In genomic region chr1:92594111-92594510, GRCm38 (mm10) we compare ENCODE assay signal across 23 mouse cellular contexts. TPM values are rescaled to one million over a fixed set of nuclear protein-coding genes. Genes with fewer than 3 reads are reported as not detected.
DNase-seq lines count a peak whose midpoint lies in the region; ATAC-seq and TF ChIP-seq lines count a peak whose summit lies in the region.
"Had no signal": no experiment of that assay in that cellular context is flagged by ENCODE, and none has a peak within 500 bp of the region (broad histone marks: within the 10 kb centered on the region; RNA-seq: fewer than 3 reads in every experiment).

TSS of gene Olfr1411 (plus strand) at chr1:92594411.

- no peak for ATAC-seq in intestine, embryonic 14.5 days (replicated peaks; ENCODE audit: low FRiP score, low TSS enrichment, low read depth)
- ATAC-seq in intestine, embryonic 16.5 days, result no peak
- no peak for ATAC-seq in liver, embryonic 11.5 days (replicated peaks; ENCODE audit: low FRiP score)
- no peak for ATAC-seq in liver, postnatal 0 days
- ATAC-seq: activated CD4-positive, CD25-positive, alpha-beta regulatory T cell, adult 4 months; CD4-positive, CD25-positive, alpha-beta regulatory T cell, adult 4 months; Patski had no signal

- H3K9me3 ChIP-seq in intestine, embryonic 14.5 days (ENCODE audit: control insufficient read depth, low read length), result no peaks in the 10 kb centered on the region
- no peaks in the 10 kb centered on the region for H3K9me3 ChIP-seq in intestine, embryonic 16.5 days (ENCODE audit: control insufficient read depth, low read length)
- no peaks in the 10 kb centered on the region for H3K9me3 ChIP-seq in liver, embryonic 11.5 days (ENCODE audit: control insufficient read depth, low read length)
- no peaks in the 10 kb centered on the region for H3K9me3 ChIP-seq in liver, postnatal 0 days (ENCODE audit: low read length)
- H3K9me3 ChIP-seq in limb, embryonic 10.5 days (replicated peaks), result no peaks in the 10 kb centered on the region
- H3K9me3 ChIP-seq: G1E had no signal

- no peak within 1 kb of the TSS for H3K4me3 ChIP-seq in intestine, embryonic 14.5 days (ENCODE audit: low read depth, low read length)
- H3K4me3 ChIP-seq in intestine, embryonic 16.5 days (ENCODE audit: low read length), result no peak within 1 kb of the TSS
- no peak within 1 kb of the TSS for H3K4me3 ChIP-seq in liver, embryonic 11.5 days (ENCODE audit: low read depth, low read length)
- H3K4me3 ChIP-seq in liver, postnatal 0 days (ENCODE audit: low read depth, low read length), result no peak within 1 kb of the TSS
- H3K4me3 ChIP-seq in limb, embryonic 10.5 days, result no peak within 1 kb of the TSS

- H3K27me3 ChIP-seq in intestine, embryonic 14.5 days (replicated peaks; ENCODE audit: control insufficient read depth, insufficient read depth, low read length), result no peaks in the 10 kb centered on the region
- H3K27me3 ChIP-seq in intestine, embryonic 16.5 days (replicated peaks; ENCODE audit: control insufficient read depth, insufficient read depth, low read length), result no peaks in the 10 kb centered on the region
- H3K27me3 ChIP-seq in liver, embryonic 11.5 days (replicated peaks; ENCODE audit: control insufficient read depth, insufficient read depth, low read length), result no peaks in the 10 kb centered on the region
- H3K27me3 ChIP-seq in liver, postnatal 0 days (ENCODE audit: insufficient read depth, low read length), result no peaks in the 10 kb centered on the region
- H3K27me3 ChIP-seq in limb, embryonic 10.5 days (ENCODE audit: low read depth, poor library complexity, severe bottlenecking), result no peaks in the 10 kb centered on the region

- H3K36me3 ChIP-seq in intestine, embryonic 14.5 days (ENCODE audit: control insufficient read depth, insufficient read depth, low read length), result no peaks in the 10 kb centered on the region
- H3K36me3 ChIP-seq in intestine, embryonic 16.5 days (ENCODE audit: control insufficient read depth, insufficient read depth, low read length), result no peaks in the 10 kb centered on the region
- H3K36me3 ChIP-seq in liver, embryonic 11.5 days (ENCODE audit: control insufficient read depth, insufficient read depth, low read length), result no peaks in the 10 kb centered on the region
- H3K36me3 ChIP-seq in liver, postnatal 0 days (replicated peaks; ENCODE audit: insufficient read depth, low read length), result no peaks in the 10 kb centered on the region
- no peaks in the 10 kb centered on the region for H3K36me3 ChIP-seq in limb, embryonic 10.5 days
- H3K36me3 ChIP-seq: G1E had no signal

- H3K4me2 ChIP-seq in intestine, embryonic 14.5 days (ENCODE audit: low read length), result no peak within 1 kb of the TSS
- H3K4me2 ChIP-seq in intestine, embryonic 16.5 days (ENCODE audit: low read depth, low read length), result no peak within 1 kb of the TSS
- no peak within 1 kb of the TSS for H3K4me2 ChIP-seq in liver, embryonic 11.5 days
- no peak within 1 kb of the TSS for H3K4me2 ChIP-seq in liver, postnatal 0 days (ENCODE audit: low read depth, low read length)

- no peak within 1 kb of the TSS for H3K27ac ChIP-seq in intestine, embryonic 14.5 days (ENCODE audit: low read depth)
- H3K27ac ChIP-seq in intestine, embryonic 16.5 days (ENCODE audit: low read length), result no peak within 1 kb of the TSS
- no peak within 1 kb of the TSS for H3K27ac ChIP-seq in liver, embryonic 11.5 days (ENCODE audit: low read depth, low read length)
- no peak within 1 kb of the TSS for H3K27ac ChIP-seq in liver, postnatal 0 days (ENCODE audit: low read depth)
- no peak within 1 kb of the TSS for H3K27ac ChIP-seq in limb, embryonic 10.5 days

- no peak for TF ChIP-seq CTCF in liver, postnatal 0 days (IDR thresholded peaks at IDR 0.05; ENCODE audit: low read depth)

- no peak within 1 kb of the TSS for H3K9ac ChIP-seq in intestine, embryonic 14.5 days (ENCODE audit: low read length)
- no peak within 1 kb of the TSS for H3K9ac ChIP-seq in intestine, embryonic 16.5 days (ENCODE audit: low read depth, low read length)
- no peak within 1 kb of the TSS for H3K9ac ChIP-seq in liver, embryonic 11.5 days (ENCODE audit: low read depth, low read length)
- no peak within 1 kb of the TSS for H3K9ac ChIP-seq in liver, postnatal 0 days (replicated peaks)

- TF ChIP-seq EP300 in liver, postnatal 0 days (IDR thresholded peaks at IDR 0.05; ENCODE audit: low read depth), result no peak

- H3K4me1 ChIP-seq in intestine, embryonic 14.5 days (replicated peaks; ENCODE audit: control insufficient read depth, insufficient read depth, low read length), result no peaks in the 10 kb centered on the region
- no peaks in the 10 kb centered on the region for H3K4me1 ChIP-seq in intestine, embryonic 16.5 days (ENCODE audit: control insufficient read depth, insufficient read depth, low read length)
- no peaks in the 10 kb centered on the region for H3K4me1 ChIP-seq in liver, embryonic 11.5 days (replicated peaks; ENCODE audit: control insufficient read depth, insufficient read depth, low read length)
- H3K4me1 ChIP-seq in liver, postnatal 0 days (ENCODE audit: insufficient read depth), result no peaks in the 10 kb centered on the region
- no peaks in the 10 kb centered on the region for H3K4me1 ChIP-seq in limb, embryonic 10.5 days

- DNase-seq in intestine, embryonic 14.5 days (ENCODE audit: low spot score), result peak; percentile 31
- peak; percentile 11 for DNase-seq in liver, embryonic 11.5 days (ENCODE audit: low spot score)
- DNase-seq in liver, postnatal 0 days, result no peak
- DNase-seq in limb, embryonic 10.5 days (ENCODE audit: low spot score), result peak; percentile 14
- DNase-seq in T-cell, adult 2 months (ENCODE audit: low spot score), result no peak
- DNase-seq: adrenal gland, adult 2 months; adrenal gland, adult 8-10 months; adrenal gland, postnatal 10 days; adrenal gland, postnatal 14 days; adrenal gland, postnatal 25 days; adrenal gland, postnatal 36 days; B cell, adult 2 months; cerebellum, adult 11 months; cerebellum, adult 11-12 months; cerebellum, adult 18-20 months; cerebellum, adult 2 months had no signal

RNA-seq across cellular contexts. Expression of gene Olfr1411, which starts in this region (rescaled TPM):
- polyA plus RNA-seq in intestine, embryonic 14.5 days (2014; fragmentation: Nextera tagmentation; extraction: Ambion mirVana), result not detected in 2 replicates
- polyA plus RNA-seq in intestine, embryonic 16.5 days (2015; fragmentation: Nextera tagmentation; extraction: Ambion mirVana), result not detected in 2 replicates
- not detected in 2 replicates for polyA plus RNA-seq in liver, embryonic 11.5 days (2014; fragmentation: Nextera tagmentation; extraction: Ambion mirVana)
- polyA plus RNA-seq in liver, postnatal 0 days (2015; fragmentation: Nextera tagmentation; extraction: Ambion mirVana), result not detected in 2 replicates
- polyA plus RNA-seq in limb, embryonic 10.5 days (2016; fragmentation: Nextera tagmentation; extraction: Ambion mirVana), result not detected in 2 replicates
- polyA plus RNA-seq: activated CD4-positive, CD25-positive, alpha-beta regulatory T cell, adult 4 months; adrenal gland, adult 2 months; brain, embryonic 14.5 days; C2C12; CD4-positive, CD25-positive, alpha-beta regulatory T cell, adult 4 months; cerebellum, adult 2 months; G1E; Patski had no signal

Comparison
In these comparisons a context has a peak if more than half of its experiments do, and no peak if none do; other contexts are left out.
1. Peak in DNase-seq in intestine, embryonic 14.5 days; RNA of the gene not detected or under 1 TPM.
2. Peak in DNase-seq in liver, embryonic 11.5 days; RNA of the gene not detected or under 1 TPM.
3. Peak in DNase-seq in limb, embryonic 10.5 days; RNA of the gene not detected or under 1 TPM.